Mouse (Mus musculus) urinary bladder, adult 2 months (tissue): ENCODE results near the gene Jmjd1c. TPM values are rescaled to one million over a fixed set of nuclear protein-coding genes. Genes with fewer than 3 reads are reported as not detected.

Experiments
- DNase-seq: peaks from one replicate; pipeline ENCODE4 v3.0.0; 2022; ENCODE audit warnings: low spot score
- polyA plus RNA-seq: library from polyadenylated mRNA; depleted of rRNA; stranded (reverse); fragments of >200 nt; gene quantifications from 2 replicates; pipeline ENCODE4 v1.2.3, GENCODE M21; 2012; rRNA removed

The Jmjd1c gene
- polyA plus RNA-seq, 1 experiment: 28.3 TPM

- no peak for DNase-seq
These were observed 203.4 kb downstream of the Jmjd1c start for GRCm38 (mm10) chr10:67299285-67299684.

- no peak for DNase-seq
These were observed 205.1 kb downstream of the Jmjd1c start for GRCm38 (mm10) chr10:67301046-67301445.

- DNase-seq: no peak
These were observed 206.4 kb downstream of the Jmjd1c start for GRCm38 (mm10) chr10:67302340-67302739.

Other genes starting within 250 kb of the Jmjd1c start
- gene Reep3, start 820 bp downstream of the Jmjd1c start, polyA plus RNA-seq: 50.7 and 62.2 TPM in 2 replicates
- 21.4 and 22.2 TPM in 2 replicates for gene Nrbf2, start 189.2 kb downstream of the Jmjd1c start, polyA plus RNA-seq